Mouse (Mus musculus) ovary, adult 18-20 months (tissue): ENCODE results near the gene Cryba4.

Experiments used
- DNase-seq: peaks from one replicate; pipeline ENCODE4 v3.0.0; 2022; ENCODE audit warnings: low spot score, mixed read lengths

Cryba4 gene

GRCm38 (mm10) chr5:112266011-112266777 is 13.9 kb upstream of the Cryba4 start:
- DNase-seq = no peak

- DNase-seq = no peak
Measured at GRCm38 (mm10) chr5:112265515-112265914, 13.2 kb upstream of the Cryba4 start.

- no peak for DNase-seq
Measured at GRCm38 (mm10) chr5:112265110-112265509, 12.8 kb upstream of the Cryba4 start.

- DNase-seq = no peak
Measured at GRCm38 (mm10) chr5:112264099-112264498, 11.8 kb upstream of the Cryba4 start.

GRCm38 (mm10) chr5:112260818-112261217 is 8.5 kb upstream of the Cryba4 start:
- DNase-seq = no peak

GRCm38 (mm10) chr5:112259862-112260650 is 7.7 kb upstream of the Cryba4 start:
- DNase-seq = no peak

GRCm38 (mm10) chr5:112257896-112258295 is 5.6 kb upstream of the Cryba4 start:
- no peak for DNase-seq

- DNase-seq = no peak
Measured at GRCm38 (mm10) chr5:112256457-112256856, 4.1 kb upstream of the Cryba4 start.

GRCm38 (mm10) chr5:112255426-112255825 is 3.1 kb upstream of the Cryba4 start, which contains the start of gene Crybb1:
Gene Crybb1, plus strand, starts transcription at chr5:112255815.
- DNase-seq = peak; percentile 76

- peak; percentile 95 for DNase-seq
Measured at GRCm38 (mm10) chr5:112254282-112254806, 2.0 kb upstream of the Cryba4 start.

GRCm38 (mm10) chr5:112253169-112253568 is 851 bp upstream of the Cryba4 start:
- DNase-seq = no peak

GRCm38 (mm10) chr5:112249106-112249505 is 3.2 kb downstream of the Cryba4 start:
- no peak for DNase-seq

- no peak for DNase-seq
Measured at GRCm38 (mm10) chr5:112247399-112247798, 4.9 kb downstream of the Cryba4 start.

- no peak for DNase-seq
Measured at GRCm38 (mm10) chr5:112244890-112245615, 7.3 kb downstream of the Cryba4 start.

- DNase-seq = no peak
Measured at GRCm38 (mm10) chr5:112244275-112244562, 8.1 kb downstream of the Cryba4 start.

- no peak for DNase-seq
Measured at GRCm38 (mm10) chr5:112243539-112244274, 8.6 kb downstream of the Cryba4 start.

- no peak for DNase-seq
Measured at GRCm38 (mm10) chr5:112243041-112243440, 9.3 kb downstream of the Cryba4 start.

- DNase-seq = no peak
Measured at GRCm38 (mm10) chr5:112242361-112242778, 9.9 kb downstream of the Cryba4 start.

GRCm38 (mm10) chr5:112241849-112242248 is 10.5 kb downstream of the Cryba4 start:
- no peak for DNase-seq

- DNase-seq = peak; percentile 61
Measured at GRCm38 (mm10) chr5:112240761-112241160, 11.6 kb downstream of the Cryba4 start.

- no peak for DNase-seq
Measured at GRCm38 (mm10) chr5:112238781-112239482, 13.4 kb downstream of the Cryba4 start.
